Mouse (Mus musculus) intestine, embryonic 15.5 days (tissue): ENCODE measurements around the gene Acvr1b. TPM values are rescaled to one million over a fixed set of nuclear protein-coding genes. Genes with fewer than 3 reads are reported as not detected.

Experiments used
- ATAC-seq: fragments of 200-750 bp; cut with Nextera tagmentation; 2 replicates; pipeline ENCODE4 v1.8.0; 2017; ENCODE audit warnings: moderate TSS enrichment, moderate library complexity
- H3K27ac ChIP-seq: fragments of 300-500 bp; sonication (generic); 2 replicates; pipeline ENCODE4 v1.5.1; 2015; ENCODE audit warnings: mild to moderate bottlenecking, inconsistent platforms
- H3K27me3 ChIP-seq: fragments of 300-500 bp; sonication (generic); replicated peaks from 2 replicates; pipeline ENCODE4 v1.6.1; 2015; ENCODE audit warnings: inconsistent platforms
- H3K36me3 ChIP-seq: fragments of 300-500 bp; sonication (generic); 2 replicates; pipeline ENCODE4 v1.6.1; 2015; ENCODE audit warnings: inconsistent platforms
- H3K4me1 ChIP-seq: fragments of 300-500 bp; sonication (generic); replicated peaks from 2 replicates; pipeline ENCODE4 v1.6.1; 2015; ENCODE audit warnings: inconsistent platforms
- H3K4me2 ChIP-seq: fragments of 300-500 bp; sonication (generic); replicated peaks from 2 replicates; pipeline ENCODE4 v1.6.1; 2015; ENCODE audit warnings: mild to moderate bottlenecking, inconsistent platforms
- H3K4me3 ChIP-seq: fragments of 300-500 bp; sonication (generic); replicated peaks from 2 replicates; pipeline ENCODE4 v1.5.1; 2015; ENCODE audit warnings: inconsistent platforms
- H3K9ac ChIP-seq: fragments of 300-500 bp; sonication (generic); 2 replicates; pipeline ENCODE4 v1.6.1; 2015; ENCODE audit warnings: inconsistent platforms
- H3K9me3 ChIP-seq: fragments of 300-500 bp; sonication (generic); 2 replicates; pipeline ENCODE4 v1.6.1; 2016; ENCODE audit warnings: inconsistent platforms
- WGBS: fragments of 180-500 bp; shearing (Covaris S2); methylation state at CpG from one replicate; pipeline ENCODE4 v1.1.7; 2015; 5-methylcytosine and 5-hydroxymethylcytosine counted together
- polyA plus RNA-seq: library from polyadenylated mRNA; unstranded; fragments of >200 nt; fragmentation: Nextera tagmentation; extraction: Ambion mirVana; gene quantifications from 2 replicates; pipeline ENCODE4 v1.2.1, GENCODE M21; 2015

The Acvr1b gene
- polyA plus RNA-seq, 1 experiment from 2014 or later: 9.3 TPM

DNA sequence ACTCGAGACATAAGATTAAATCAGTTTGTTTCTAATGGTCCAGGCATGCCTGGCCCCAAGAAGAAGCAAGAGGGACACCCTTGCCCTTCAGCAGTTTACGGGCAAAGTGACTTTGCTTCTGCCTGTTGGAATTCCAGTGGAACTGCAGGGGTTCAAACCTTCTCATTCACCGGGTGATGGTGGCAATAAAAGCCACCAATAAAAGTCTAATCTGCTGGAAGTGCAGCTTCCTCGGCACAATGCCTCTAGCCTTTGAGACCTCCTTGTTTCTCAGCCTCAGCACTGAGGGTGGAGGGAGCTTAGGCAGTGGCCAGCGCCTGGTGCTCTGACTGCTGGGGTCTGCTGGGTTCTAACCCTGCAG is 7.2 kb downstream of the Acvr1b start:
- Histone ChIP-seq H3K9ac (peak overlapping the region; percentile 6; the same call in 1 of the 2 replicates), H3K4me1 (peaks cover 40% of the 10 kb centered on the region), H3K27me3 (no peaks in the 10 kb centered on the region), H3K4me2 (peak overlapping the region; percentile 32), H3K27ac (peak overlapping the region; percentile 80), H3K9me3 (no peaks in the 10 kb centered on the region), H3K36me3 (peaks cover 4% of the 10 kb centered on the region; the same call in 1 of the 2 replicates), H3K4me3 (no peak overlapping the region)
- 34% methylated on average over 5 of the region's 5 CpGs for WGBS
- ATAC-seq: peak; percentile 38

DNA sequence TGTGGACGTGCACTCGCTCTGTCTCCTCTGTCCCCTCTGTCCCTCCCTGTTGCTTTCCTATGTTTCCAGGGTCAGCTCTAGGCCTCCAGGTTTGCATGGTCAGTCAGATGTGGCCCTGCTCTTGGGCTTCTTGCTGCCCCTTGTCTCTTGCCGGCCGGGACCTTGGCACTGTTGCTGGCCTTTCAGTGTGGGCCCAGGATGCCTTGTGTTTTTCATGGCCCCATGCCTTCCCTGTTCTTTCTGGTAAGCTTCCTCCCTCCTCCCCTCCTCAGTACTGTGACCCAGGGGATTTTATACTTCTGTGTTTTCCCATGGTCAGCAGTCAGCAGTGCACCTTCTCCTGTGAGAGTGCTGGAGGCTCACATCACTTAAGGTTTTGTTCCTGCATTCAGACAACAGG is 7.6 kb downstream of the Acvr1b start:
- WGBS: 39% methylated on average over 4 of the region's 4 CpGs
- Histone ChIP-seq H3K4me3 (no peak overlapping the region), H3K27ac (peak overlapping the region; percentile 80), H3K4me2 (peak overlapping the region; percentile 32), H3K9ac (peak overlapping the region; percentile 6; the same call in 1 of the 2 replicates), H3K9me3 (no peaks in the 10 kb centered on the region), H3K36me3 (peaks cover 4% of the 10 kb centered on the region; the same call in 1 of the 2 replicates), H3K4me1 (peaks cover 40% of the 10 kb centered on the region), H3K27me3 (no peaks in the 10 kb centered on the region)
- ATAC-seq: no peak

DNA sequence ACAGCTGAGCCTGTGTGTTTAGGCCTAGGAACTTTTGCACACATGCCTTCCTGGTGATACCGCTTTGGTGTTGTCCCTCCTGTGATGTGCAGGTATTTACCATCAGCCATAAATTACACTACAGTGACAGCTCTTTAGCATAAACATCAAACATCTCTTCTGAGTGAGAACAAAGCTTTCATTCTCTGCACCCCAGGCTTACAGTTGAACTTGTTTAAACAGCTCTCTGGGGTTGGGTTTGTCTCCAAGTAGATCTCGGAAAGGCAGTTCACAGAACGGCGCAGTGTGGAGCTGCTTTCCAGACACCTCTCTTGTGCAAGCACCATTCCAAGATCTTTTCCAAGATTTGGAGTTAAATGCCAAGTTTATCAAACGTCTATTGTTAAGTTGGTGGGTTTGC is 8.8 kb downstream of the Acvr1b start:
- no peak overlapping the region for H3K4me2 ChIP-seq
- 31% methylated on average over 5 of the region's 5 CpGs for WGBS
- H3K4me3 ChIP-seq: no peak overlapping the region
- H3K27me3 ChIP-seq: no peaks in the 10 kb centered on the region
- H3K9me3 ChIP-seq: no peaks in the 10 kb centered on the region
- H3K4me1 ChIP-seq: peaks cover 40% of the 10 kb centered on the region
- peak overlapping the region; percentile 71 for H3K27ac ChIP-seq
- peaks cover 4% of the 10 kb centered on the region; the same call in 1 of the 2 replicates for H3K36me3 ChIP-seq
- no peak overlapping the region for H3K9ac ChIP-seq
- ATAC-seq: peak; percentile 65

DNA sequence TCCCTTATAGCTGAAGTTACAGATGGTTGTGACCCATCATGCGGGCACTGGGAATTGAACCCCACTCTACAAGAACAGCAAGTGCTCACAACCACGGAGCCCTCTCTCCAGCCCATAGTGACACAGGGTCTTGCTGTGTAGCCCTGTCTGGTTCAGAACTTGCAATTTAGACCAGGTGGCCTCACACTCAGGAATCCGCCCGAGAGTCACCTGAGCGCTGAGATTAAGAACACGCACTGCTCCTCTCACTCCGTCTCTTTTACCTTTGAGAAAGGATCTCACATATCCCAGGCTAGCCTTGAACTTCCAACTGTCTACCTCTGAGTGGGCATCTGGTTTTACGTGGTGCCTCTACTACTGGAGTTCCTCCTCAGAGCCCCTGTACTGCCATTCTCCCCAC is 10.4 kb downstream of the Acvr1b start:
- H3K36me3 ChIP-seq: peaks cover 4% of the 10 kb centered on the region; the same call in 1 of the 2 replicates
- 82% methylated on average over 8 of the region's 8 CpGs for WGBS
- peaks cover 30% of the 10 kb centered on the region for H3K4me1 ChIP-seq
- no peaks in the 10 kb centered on the region for H3K27me3 ChIP-seq
- no peak overlapping the region; the same call in 1 of the 2 replicates for H3K27ac ChIP-seq
- H3K9ac ChIP-seq: no peak overlapping the region
- no peak overlapping the region for H3K4me2 ChIP-seq
- no peaks in the 10 kb centered on the region for H3K9me3 ChIP-seq
- H3K4me3 ChIP-seq: no peak overlapping the region
- no peak for ATAC-seq

DNA sequence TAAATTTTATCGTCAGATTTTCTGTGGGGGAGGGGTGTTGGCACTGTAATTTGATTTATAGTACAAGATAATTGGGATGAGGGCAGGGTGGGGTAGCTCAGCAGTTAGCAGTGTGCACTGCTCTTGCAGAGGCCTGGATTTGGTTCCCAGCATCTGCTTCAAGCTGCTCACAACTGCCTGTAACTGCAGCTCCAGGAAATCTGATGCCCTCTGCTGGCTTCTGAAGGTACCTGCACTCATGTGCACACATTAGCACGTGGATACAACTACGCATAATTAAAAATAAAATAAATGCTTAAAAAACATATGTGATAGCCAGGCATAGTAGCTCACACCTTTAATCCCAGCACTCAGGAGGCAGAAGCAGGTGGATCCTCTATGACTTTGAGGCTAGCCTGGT is 11.7 kb downstream of the Acvr1b start:
- Histone ChIP-seq H3K4me1 (peaks cover 28% of the 10 kb centered on the region), H3K4me3 (no peak overlapping the region), H3K36me3 (peaks cover 4% of the 10 kb centered on the region; the same call in 1 of the 2 replicates), H3K27ac (no peak overlapping the region), H3K27me3 (no peaks in the 10 kb centered on the region), H3K4me2 (no peak overlapping the region), H3K9ac (no peak overlapping the region), H3K9me3 (no peaks in the 10 kb centered on the region)
- ATAC-seq: no peak
- 96% methylated on average over 3 of the region's 3 CpGs for WGBS

DNA sequence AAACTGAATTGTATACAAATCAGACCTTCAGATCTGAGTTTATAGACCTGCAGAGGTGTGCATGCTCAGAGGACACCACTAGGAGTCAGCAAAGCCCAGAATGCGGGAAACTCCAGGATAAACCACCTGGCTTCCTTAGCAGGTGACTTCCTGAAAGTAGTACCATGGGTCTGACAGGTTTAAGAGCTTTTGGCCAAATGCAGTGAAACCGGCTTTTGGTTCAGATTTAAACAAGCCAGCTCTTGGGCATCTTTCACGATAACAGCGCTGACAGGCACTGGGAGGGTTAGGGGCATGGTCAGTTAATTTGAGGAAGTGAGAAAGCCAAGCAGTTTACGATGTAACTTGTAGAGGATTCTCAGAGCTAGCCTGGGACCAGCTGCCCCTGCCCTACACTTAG is 14.0 kb downstream of the Acvr1b start:
- H3K36me3 ChIP-seq: peaks cover 4% of the 10 kb centered on the region; the same call in 1 of the 2 replicates
- WGBS: 58% methylated on average over 5 of the region's 5 CpGs
- no peak overlapping the region for H3K9ac ChIP-seq
- 0 out of 2 replicates have a peak, but pooled peaks have one; percentile 22 for ATAC-seq
- H3K4me1 ChIP-seq: peaks cover 34% of the 10 kb centered on the region
- H3K4me3 ChIP-seq: no peak overlapping the region
- no peaks in the 10 kb centered on the region for H3K9me3 ChIP-seq
- no peaks in the 10 kb centered on the region for H3K27me3 ChIP-seq
- 0 out of 2 replicates have a peak overlapping the region, but pooled peaks have one; percentile 6 for H3K27ac ChIP-seq
- H3K4me2 ChIP-seq: no peak overlapping the region

DNA sequence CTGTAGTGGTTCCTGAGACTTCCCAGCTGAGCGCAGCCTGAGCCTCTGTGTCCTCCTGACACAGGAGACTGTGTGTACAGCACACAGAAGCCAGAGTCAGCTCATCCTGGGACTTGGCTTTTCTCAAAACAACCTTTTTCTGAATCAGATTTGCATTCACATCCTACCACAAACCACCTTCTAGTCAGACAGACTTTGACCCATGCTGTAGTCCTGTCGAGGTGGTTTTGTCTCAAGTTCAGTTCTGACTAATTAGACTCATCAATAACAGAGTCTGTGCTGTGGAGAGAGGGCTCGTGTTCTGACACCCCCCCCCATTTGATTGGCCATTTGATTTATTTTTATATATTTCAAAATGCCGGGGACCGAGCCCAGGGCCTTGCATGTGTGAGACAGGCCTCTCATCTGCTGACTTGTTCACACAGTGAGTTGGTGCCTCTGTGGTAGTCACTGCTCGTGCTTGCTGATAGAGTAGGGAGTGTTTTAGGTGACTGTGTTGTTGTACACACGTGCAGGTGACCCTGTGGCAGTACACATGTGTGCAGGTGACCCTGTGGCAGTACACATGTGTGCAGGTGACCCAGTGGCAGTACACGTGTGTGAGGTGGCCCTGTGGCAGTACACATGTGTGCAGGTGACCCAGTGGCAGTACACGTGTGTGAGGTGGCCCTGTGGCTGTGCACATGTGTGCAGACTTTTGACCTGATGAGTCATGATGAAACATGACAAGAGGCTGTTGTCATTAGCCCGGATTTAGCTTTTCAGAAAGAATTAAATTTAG is 16.3 kb downstream of the Acvr1b start:
- H3K4me1 ChIP-seq: peaks cover 47% of the 10 kb centered on the region

DNA sequence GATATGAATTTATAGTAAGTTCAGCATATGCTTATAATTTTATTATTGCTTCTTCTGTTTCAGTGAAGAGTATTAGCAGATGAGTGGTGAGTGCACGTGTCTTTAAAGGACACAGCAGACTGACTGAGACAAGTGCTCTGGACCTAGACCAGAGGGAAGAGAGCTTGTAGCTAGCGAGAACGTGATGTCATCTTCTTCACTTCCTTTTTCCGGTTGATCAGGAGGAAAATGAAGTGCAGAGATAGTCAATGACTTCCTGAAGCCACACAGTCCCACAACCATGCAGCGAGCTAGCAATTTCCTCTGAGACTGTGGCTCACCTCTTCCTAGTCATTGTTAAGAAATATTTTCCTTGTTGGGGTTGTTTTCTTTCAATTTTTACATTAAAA is 16.9 kb downstream of the Acvr1b start:
- Histone ChIP-seq H3K9me3 (no peaks in the 10 kb centered on the region), H3K36me3 (peaks cover 2% of the 10 kb centered on the region), H3K4me1 (peaks cover 49% of the 10 kb centered on the region), H3K27me3 (no peaks in the 10 kb centered on the region), H3K4me3 (no peak overlapping the region), H3K9ac (no peak overlapping the region), H3K4me2 (no peak overlapping the region), H3K27ac (0 out of 2 replicates have a peak overlapping the region, but pooled peaks have one; percentile 56)
- ATAC-seq: no peak
- WGBS: 59% methylated on average over 5 of the region's 5 CpGs

More for the DNA sequence above, 16.3 kb downstream of the Acvr1b start:
- Histone ChIP-seq H3K4me3 (no peak overlapping the region), H3K4me2 (no peak overlapping the region), H3K9ac (no peak overlapping the region), H3K9me3 (no peaks in the 10 kb centered on the region), H3K36me3 (peaks cover 4% of the 10 kb centered on the region; the same call in 1 of the 2 replicates), H3K27ac (no peak overlapping the region), H3K27me3 (no peaks in the 10 kb centered on the region)
- WGBS: 69% methylated on average over 10 of the region's 10 CpGs
- ATAC-seq: no peak

DNA sequence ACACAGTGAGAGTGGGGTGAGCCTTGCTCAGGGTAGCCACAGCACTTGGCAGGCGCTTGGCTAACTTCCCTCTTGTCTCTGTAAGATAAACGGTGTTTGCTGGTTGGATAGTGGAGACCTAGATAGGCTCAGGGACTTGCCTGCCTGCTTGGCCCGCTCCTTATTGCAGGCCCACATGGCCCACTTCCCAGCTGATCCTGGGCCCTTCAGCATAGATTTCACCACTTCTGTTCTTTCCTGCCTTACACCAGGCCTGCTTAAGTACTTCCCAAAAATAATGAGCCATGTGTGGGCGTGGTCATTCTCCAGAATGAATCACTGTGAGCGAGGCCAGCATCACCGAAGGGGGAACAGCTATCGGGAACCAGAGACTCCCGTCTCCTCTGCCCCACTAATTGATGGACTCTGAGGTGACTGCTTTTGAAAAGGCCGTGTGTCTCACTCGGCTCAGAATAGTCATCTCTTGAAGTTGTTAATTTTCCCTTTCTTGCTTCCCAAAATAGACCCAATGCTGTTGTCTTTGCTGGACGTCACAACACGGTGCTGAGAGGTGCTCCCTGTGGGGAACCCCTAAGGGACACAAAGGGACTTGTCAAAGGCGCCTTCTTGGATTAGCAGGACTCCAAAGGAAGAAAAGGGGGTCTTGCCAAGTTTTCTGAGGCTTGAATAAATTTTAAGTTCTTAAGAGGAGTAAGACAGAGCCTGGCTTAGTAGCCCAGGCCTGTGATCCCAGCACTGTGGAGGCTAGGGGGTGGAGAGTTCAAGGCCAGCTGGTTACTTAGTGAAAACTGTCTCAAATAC is 17.8 kb downstream of the Acvr1b start:
- 47% methylated on average over 13 of the region's 13 CpGs for WGBS
- peak overlapping the region; percentile 56 for H3K27ac ChIP-seq
- no peak overlapping the region for H3K9ac ChIP-seq
- H3K4me3 ChIP-seq: no peak overlapping the region
- no peaks in the 10 kb centered on the region for H3K27me3 ChIP-seq
- ATAC-seq: no peak
- H3K4me2 ChIP-seq: no peak overlapping the region
- peaks cover 50% of the 10 kb centered on the region for H3K4me1 ChIP-seq
- H3K36me3 ChIP-seq: peaks cover 7% of the 10 kb centered on the region
- no peaks in the 10 kb centered on the region for H3K9me3 ChIP-seq

DNA sequence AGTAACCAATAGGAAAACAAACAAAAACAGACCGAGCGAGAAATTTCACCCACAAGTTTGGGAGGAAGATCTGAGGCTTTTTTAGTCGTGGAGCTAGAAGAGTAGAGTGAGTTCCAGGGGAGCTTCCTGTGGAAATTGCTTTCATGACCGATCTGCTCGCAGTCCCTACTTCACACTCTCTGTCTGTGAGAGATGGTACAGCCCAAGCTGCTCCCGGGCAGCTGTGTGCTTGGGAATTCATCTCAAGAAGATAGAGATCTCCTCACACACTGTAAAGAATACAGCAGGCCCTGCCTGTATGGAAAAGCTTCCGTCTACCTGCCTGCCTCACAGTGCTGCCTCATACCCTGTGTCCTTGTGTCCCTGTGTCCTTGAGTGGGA is 18.4 kb downstream of the Acvr1b start:
- Histone ChIP-seq H3K9ac (no peak overlapping the region), H3K27me3 (no peaks in the 10 kb centered on the region), H3K4me3 (no peak overlapping the region), H3K27ac (no peak overlapping the region), H3K36me3 (peaks cover 10% of the 10 kb centered on the region), H3K4me2 (no peak overlapping the region), H3K9me3 (no peaks in the 10 kb centered on the region), H3K4me1 (peaks cover 50% of the 10 kb centered on the region)
- no peak for ATAC-seq
- 53% methylated on average over 7 of the region's 7 CpGs for WGBS

DNA sequence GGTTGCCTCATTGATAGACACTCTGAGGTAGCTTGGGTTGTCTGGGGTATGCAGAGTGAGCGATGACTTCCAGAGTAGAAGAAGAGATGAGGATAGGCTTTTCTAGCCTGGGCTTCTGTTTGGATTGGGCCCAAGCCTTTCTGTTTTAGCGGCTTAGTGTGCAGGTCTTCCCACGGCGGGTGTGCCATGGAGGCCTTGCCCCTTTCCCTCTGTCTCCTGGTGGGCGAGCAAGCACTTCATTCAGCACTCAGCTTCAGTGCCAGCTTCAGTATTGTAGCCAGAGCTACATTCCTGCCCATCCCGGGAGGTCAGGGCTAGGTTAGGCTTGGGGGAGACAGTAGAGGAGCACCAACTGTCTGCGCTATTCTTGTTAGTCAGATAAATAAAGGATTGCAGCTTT is 18.8 kb downstream of the Acvr1b start:
- no peaks in the 10 kb centered on the region for H3K9me3 ChIP-seq
- H3K9ac ChIP-seq: no peak overlapping the region
- no peaks in the 10 kb centered on the region for H3K27me3 ChIP-seq
- peaks cover 50% of the 10 kb centered on the region for H3K4me1 ChIP-seq
- H3K36me3 ChIP-seq: peaks cover 10% of the 10 kb centered on the region
- H3K27ac ChIP-seq: no peak overlapping the region
- no peak for ATAC-seq
- H3K4me3 ChIP-seq: no peak overlapping the region
- 75% methylated on average over 7 of the region's 7 CpGs for WGBS
- no peak overlapping the region for H3K4me2 ChIP-seq

DNA sequence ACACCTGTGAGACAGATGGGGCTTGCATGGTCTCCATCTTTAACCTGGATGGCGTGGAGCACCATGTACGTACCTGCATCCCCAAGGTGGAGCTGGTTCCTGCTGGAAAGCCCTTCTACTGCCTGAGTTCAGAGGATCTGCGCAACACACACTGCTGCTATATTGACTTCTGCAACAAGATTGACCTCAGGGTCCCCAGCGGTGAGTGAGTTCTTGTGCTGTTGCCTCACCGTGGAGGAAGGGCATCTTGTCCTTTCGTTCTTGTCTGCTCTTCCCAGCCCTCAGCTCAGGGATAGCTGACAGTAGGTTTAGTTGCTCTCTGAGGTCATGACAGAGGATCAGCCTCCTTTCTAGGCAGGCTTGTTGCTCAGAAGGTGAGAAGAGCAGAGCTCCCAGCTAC is 20.1 kb downstream of the Acvr1b start:
- Histone ChIP-seq H3K4me2 (no peak overlapping the region), H3K9me3 (no peaks in the 10 kb centered on the region), H3K27me3 (no peaks in the 10 kb centered on the region), H3K4me3 (no peak overlapping the region), H3K9ac (no peak overlapping the region), H3K36me3 (peaks cover 17% of the 10 kb centered on the region), H3K27ac (no peak overlapping the region), H3K4me1 (peaks cover 50% of the 10 kb centered on the region)
- 79% methylated on average over 6 of the region's 6 CpGs for WGBS
- ATAC-seq: no peak
